Mouse (Mus musculus): Measurements from ENCODE around the gene Gm26620. TPM values are rescaled to one million over a fixed set of nuclear protein-coding genes. Genes with fewer than 3 reads are reported as not detected.

Gene Gm26620
- not detected for total RNA-seq (2023)

DNA sequence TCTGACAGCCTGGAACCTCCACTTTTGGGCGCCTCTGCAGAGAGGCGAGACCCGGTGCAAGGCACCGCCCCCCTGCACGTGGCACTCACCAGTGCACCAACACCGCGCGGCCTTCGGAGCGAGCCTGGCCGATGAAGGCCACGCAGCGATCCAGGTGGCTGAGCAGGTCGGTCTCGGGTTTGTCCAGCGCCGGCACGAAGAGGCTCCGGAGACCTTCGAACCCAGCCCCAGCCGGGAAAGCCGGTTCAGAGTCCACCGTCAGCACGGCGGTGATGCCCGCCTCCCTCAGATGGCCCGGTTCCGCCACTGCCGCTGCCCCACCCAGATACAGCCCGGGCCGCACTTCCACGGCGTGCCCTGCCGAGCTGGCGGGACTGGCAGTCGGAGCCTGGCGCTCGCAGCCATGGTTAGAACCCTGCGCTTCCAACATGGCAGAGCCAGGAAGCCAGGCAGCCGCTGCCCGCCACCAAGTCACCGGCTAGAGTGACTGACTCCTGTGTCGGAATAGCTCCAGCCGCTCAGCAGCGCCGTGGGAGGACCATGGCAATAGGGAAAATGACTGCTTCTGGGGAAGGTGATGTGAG, at the start of gene Gm26620, which contains the start of gene Dusp12:
Gene Gm26620, plus strand, starts transcription at position 88 of the 584 bp plus-strand sequence.
Gene Dusp12, minus strand, starts transcription at position 563 of the 584 bp plus-strand sequence.

DNA sequence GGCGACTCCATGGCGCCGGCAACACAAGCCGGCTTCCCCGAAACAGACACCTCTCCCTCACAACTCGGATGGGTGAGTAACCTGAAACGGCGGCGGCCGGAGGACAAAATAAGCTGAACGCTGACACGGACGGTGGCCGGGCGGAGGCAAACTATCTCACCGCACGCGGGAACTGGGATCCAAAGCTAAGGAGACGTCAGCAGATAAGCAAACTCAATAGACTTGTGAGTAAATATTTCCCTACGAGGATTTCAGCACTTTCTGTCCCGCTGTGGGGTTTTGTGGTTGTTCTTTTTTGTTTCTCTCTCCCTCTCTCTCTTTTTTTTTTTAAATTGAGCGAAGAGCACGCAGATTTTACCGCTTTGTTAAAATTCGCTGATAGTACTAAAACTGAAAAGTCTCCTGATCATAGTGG, 17.2 kb upstream of the Gm26620 start, which contains the start of gene Atf6:
Gene Atf6, minus strand, starts transcription at position 81 of the 415 bp plus-strand sequence.

GRCm38 (mm10) chr1:170912891-170913615, 28.2 kb downstream of the Gm26620 start, which contains the start of gene Fcrlb:
Fcrlb (minus strand) TSS chr1:170912941.

DNA sequence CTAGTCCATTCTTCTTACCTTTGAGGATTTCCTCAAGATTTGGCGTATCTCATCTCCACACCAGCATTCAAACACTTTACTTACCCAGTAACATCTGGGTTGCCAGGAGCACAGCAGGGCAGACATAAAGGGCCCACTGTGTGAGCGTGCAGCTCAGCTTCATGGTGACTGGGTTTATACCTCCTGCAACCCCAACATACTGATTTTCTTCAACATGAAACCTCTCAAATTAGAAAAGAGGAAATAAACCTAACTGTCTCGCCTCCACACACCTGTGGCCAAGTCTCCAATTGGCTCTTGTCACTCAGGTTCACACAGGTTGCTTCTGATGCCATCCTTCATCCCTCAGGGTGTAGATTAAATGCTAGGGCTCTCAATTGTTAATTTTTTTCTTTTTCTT, 42.5 kb downstream of the Gm26620 start, which contains the start of gene Fcrla:
Gene Fcrla, minus strand, starts transcription at position 206 of the 400 bp plus-strand sequence.

Other genes with a start within 250 kb of the Gm26620 start
- gene Olfml2b, start 240.5 kb upstream of the Gm26620 start, total RNA-seq (2023): not detected
- 1 to 10 TPM; 8.7 to 8.8 TPM for gene Atf6, start 17.3 kb upstream of the Gm26620 start, total RNA-seq (2023)
- 10 to 100 TPM; 15.0 to 19.0 TPM for gene Dusp12, start 475 bp downstream of the Gm26620 start, total RNA-seq (2023)
- not detected for gene Fcrlb, start 27.9 kb downstream of the Gm26620 start, total RNA-seq (2023)
- 1 to 10 TPM; 1.6 to 2.9 TPM for gene Fcrla, start 42.5 kb downstream of the Gm26620 start, total RNA-seq (2023)
- 1 to 10 TPM in 1 of 2 experiments, not detected in 1; 1.1 TPM for gene Fcgr2b, start 91.5 kb downstream of the Gm26620 start, total RNA-seq (2023)
- gene Fcgr4, start 133.9 kb downstream of the Gm26620 start, total RNA-seq (2023): under 1 TPM in 1 of 2 experiments, not detected in 1; 0.44 TPM
- gene Fcgr3, start 179.9 kb downstream of the Gm26620 start, total RNA-seq (2023): 1 to 10 TPM; 1.6 to 2.6 TPM
- gene Cfap126, start 228.9 kb downstream of the Gm26620 start, total RNA-seq (2023): not detected

All from T-cell, adult 66 days (primary cell).